Mouse (Mus musculus): ENCODE data around the gene Slc16a7. TPM values are rescaled to one million over a fixed set of nuclear protein-coding genes. Genes with fewer than 3 reads are reported as not detected.

Gene Slc16a7
- 350 TPM for polyA plus RNA-seq (2014; fragmentation: Illumina TruSeq; extraction: RNeasy Lipid Tissue Mini Kit (QIAGEN cat#74804); ENCODE audit: low read depth, low replicate concordance)

DNA sequence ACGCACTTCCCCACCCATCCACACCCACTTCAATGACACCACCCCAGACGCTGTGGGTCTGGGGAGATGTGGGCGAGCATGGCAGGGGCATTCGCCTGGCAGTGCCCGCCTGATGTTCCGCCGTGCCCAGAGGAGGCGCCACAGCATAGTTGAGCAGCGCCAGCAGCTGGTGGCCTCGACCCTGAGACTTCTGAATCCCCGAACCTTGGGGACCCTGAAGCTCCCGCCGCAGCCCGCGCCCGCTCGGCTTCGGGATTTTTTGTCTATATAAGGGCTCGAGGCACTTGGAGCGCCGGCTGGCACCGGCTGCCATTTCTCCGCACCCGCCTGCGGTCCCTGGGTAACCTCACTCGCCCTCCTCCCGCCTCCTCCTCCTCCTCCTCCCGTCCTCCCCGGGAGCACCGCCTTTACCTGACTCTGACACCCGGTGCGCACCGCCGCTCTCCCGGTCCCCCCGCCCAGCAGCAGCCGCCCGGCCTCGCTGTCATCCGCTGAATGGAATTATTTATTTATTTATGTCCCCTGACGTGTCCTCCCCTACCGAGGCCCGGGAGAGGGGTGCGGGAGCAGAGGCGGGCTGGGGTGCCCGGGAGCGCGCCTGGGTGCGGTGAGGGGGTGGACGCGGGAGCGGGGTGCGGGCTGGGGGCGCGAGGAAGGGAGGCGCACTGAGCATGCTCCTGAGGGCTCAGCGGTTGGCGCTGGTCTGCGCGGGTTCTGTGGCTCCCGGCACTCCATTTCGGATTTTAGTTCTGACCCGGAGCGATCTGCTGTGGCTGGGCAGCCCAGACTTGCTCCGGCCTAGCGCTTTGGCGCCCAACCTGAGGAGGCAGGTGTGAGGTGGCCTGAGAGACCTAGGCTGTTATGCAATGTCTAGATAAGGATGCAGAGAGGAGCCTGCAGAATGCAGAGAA, at the start of gene Slc16a7:
Gene Slc16a7 (minus strand): TSS at position 590 of the 911 bp plus-strand sequence.

